Mouse (Mus musculus) liver, embryonic 16.5 days (tissue): ENCODE results near the gene Nacad. TPM values are rescaled to one million over a fixed set of nuclear protein-coding genes. Genes with fewer than 3 reads are reported as not detected.
A peak's percentile ranks its signal among the peaks of the same experiment; 100 is the strongest.

Experiments
- ATAC-seq: fragments of 200-750 bp; cut with Nextera tagmentation; 2 replicates; pipeline ENCODE4 v1.8.0; 2017; ENCODE audit warnings: low read depth, mild to moderate bottlenecking, moderate number of reproducible peaks, moderate library complexity
- H3K27ac ChIP-seq: fragments of 300-500 bp; sonication (generic); 2 replicates; pipeline ENCODE4 v1.5.1; 2014; ENCODE audit warnings: mild to moderate bottlenecking, low read length
- H3K27me3 ChIP-seq: fragments of 300-500 bp; sonication (generic); 2 replicates; pipeline ENCODE4 v1.6.1; 2014; ENCODE audit warnings: low read depth, low read length, mixed read lengths; ENCODE audit not compliant: control insufficient read depth, insufficient read depth
- H3K36me3 ChIP-seq: fragments of 300-500 bp; sonication (generic); 2 replicates; pipeline ENCODE4 v1.6.1; 2014; ENCODE audit warnings: mild to moderate bottlenecking; ENCODE audit not compliant: control insufficient read depth, insufficient read depth
- H3K4me1 ChIP-seq: fragments of 300-500 bp; sonication (generic); 2 replicates; pipeline ENCODE4 v1.6.1; 2014; ENCODE audit warnings: low read depth, low read length, mixed read lengths; ENCODE audit not compliant: control insufficient read depth
- H3K4me2 ChIP-seq: fragments of 300-500 bp; sonication (generic); 2 replicates; pipeline ENCODE4 v1.6.1; 2014; ENCODE audit warnings: low read depth, low read length, mixed read lengths
- H3K4me3 ChIP-seq: fragments of 300-500 bp; sonication (generic); 2 replicates; pipeline ENCODE4 v1.5.1; 2014; ENCODE audit warnings: low read depth, mild to moderate bottlenecking, low read length
- H3K9ac ChIP-seq: fragments of 300-500 bp; sonication (generic); 2 replicates; pipeline ENCODE4 v1.6.1; 2014; ENCODE audit warnings: low read depth, low read length
- H3K9me3 ChIP-seq: fragments of 300-500 bp; sonication (generic); replicated peaks from 2 replicates; pipeline ENCODE4 v1.6.1; 2016; ENCODE audit warnings: low read length; ENCODE audit not compliant: control insufficient read depth
- WGBS: fragments of 180-500 bp; shearing (Covaris S2); extraction: QIAGEN DNeasy Blood & Tissue Kit; methylation state at CpG from one replicate; pipeline ENCODE4 v1.1.7; 2014; ENCODE audit not compliant: insufficient replicate concordance; 5-methylcytosine and 5-hydroxymethylcytosine counted together
- polyA plus RNA-seq: library from polyadenylated mRNA; unstranded; fragments of >200 nt; fragmentation: Nextera tagmentation; extraction: Ambion mirVana; gene quantifications from 2 replicates; pipeline ENCODE4 v1.2.1, GENCODE M21; 2015

Nacad gene
- polyA plus RNA-seq, 1 experiment from 2014 or later: 3.6 TPM

DNA sequence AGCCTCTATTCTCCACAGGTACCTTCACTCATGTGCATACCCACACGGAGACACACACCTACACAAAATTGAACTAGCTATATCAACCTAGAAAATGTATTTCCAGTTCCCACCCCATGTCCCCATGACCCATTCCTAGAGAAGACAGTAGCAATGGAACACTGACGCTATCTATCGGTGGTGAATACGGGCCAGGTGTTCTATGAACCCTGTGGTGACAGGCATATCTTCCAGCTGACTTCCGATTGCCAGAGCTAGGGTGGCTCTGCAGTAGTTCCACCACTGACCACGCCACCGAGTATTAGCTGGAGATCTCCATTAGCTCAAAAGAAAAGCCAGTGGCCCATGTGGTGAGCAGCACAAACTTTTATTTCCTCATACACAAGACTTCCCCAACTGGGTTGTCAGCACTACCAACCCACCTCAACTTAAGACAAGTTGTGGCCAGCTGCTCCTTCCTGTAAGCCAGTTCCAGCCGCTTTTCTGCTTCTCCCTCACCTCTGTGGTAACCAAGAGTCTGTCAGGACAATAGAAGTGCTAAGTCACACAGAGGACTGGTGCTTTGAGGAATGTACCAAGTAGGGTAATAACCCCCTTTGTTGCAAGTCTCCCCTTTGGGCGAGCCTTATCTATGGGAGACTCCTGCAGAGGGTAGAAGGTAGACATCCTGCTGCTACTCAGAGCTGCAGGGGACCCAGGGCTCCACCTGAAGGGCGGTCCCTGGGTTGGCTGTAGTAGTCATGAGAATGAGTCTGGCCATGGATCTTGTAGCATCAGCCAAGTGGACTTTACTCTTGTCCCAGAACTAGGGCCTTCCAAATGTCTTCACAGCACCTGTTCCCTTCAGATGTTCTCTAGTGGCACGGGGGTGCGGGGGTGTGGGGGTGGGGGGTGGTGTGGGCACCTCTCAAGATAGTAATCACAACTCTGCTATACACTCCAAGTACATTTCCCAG lies 9.7 kb upstream of the Nacad start:
- H3K4me2 ChIP-seq: no peak overlapping the region
- peaks cover 62% of the 10 kb centered on the region for H3K36me3 ChIP-seq
- 71% methylated on average over 12 of the region's 12 CpGs for WGBS
- no peaks in the 10 kb centered on the region for H3K4me1 ChIP-seq
- H3K27me3 ChIP-seq: no peaks in the 10 kb centered on the region
- H3K9ac ChIP-seq: no peak overlapping the region
- H3K27ac ChIP-seq: no peak overlapping the region
- H3K9me3 ChIP-seq: no peaks in the 10 kb centered on the region
- H3K4me3 ChIP-seq: no peak overlapping the region
- no peak for ATAC-seq

DNA sequence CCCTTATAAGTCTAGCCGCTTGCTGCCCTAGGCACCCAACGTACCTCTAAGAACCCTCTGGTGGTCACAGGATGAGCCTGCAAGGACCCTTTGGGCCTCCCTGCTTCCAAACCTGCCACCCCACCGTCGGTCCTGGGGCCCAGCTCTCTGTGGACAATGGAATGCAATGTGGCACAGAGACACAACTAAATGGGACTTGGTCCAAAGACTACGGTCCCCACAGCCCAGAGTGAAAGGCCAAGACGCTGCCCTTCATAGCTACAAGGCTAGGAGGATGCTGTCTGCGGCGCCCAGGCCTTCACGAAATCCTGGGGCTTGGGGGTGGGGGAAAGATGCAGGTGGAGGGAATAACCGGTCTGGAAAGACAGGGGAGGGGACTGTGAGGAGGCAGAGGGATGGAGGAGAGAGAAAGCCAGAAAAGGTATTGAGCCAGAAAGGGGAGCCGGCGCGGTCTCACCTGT lies 802 bp downstream of the Nacad start:
- ATAC-seq: no peak
- H3K36me3 ChIP-seq: no peaks in the 10 kb centered on the region
- H3K4me1 ChIP-seq: peaks cover 13% of the 10 kb centered on the region
- WGBS: 22% methylated on average over 13 of the region's 13 CpGs
- H3K27me3 ChIP-seq: peaks cover 49% of the 10 kb centered on the region
- no peak overlapping the region for H3K27ac ChIP-seq
- no peaks in the 10 kb centered on the region for H3K9me3 ChIP-seq
- H3K9ac ChIP-seq: no peak overlapping the region
- H3K4me2 ChIP-seq: peak overlapping the region; percentile 24; the same call in 1 of the 2 replicates
- H3K4me3 ChIP-seq: peak overlapping the region; percentile 24

DNA sequence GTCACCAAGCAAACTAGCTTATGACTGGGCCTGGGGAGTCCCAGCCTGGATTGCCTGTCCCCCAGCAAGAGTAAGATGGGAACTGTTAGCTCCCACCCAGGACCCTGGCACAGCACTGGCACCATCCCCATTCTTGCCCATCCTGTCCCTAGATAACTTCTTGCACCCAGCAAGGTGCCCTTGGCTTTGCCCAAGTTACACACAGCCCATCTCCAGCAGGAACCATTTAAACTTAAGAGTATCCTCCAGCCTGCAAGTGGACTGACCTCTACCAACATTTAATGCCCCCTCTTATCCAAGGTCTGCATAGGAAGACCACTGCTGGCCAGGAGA lies 1.3 kb downstream of the Nacad start:
- H3K4me3 ChIP-seq: no peak overlapping the region
- H3K9ac ChIP-seq: no peak overlapping the region
- H3K27me3 ChIP-seq: peaks cover 49% of the 10 kb centered on the region
- no peak overlapping the region for H3K4me2 ChIP-seq
- no peaks in the 10 kb centered on the region for H3K36me3 ChIP-seq
- no peaks in the 10 kb centered on the region for H3K9me3 ChIP-seq
- ATAC-seq: no peak
- peaks cover 17% of the 10 kb centered on the region for H3K4me1 ChIP-seq
- H3K27ac ChIP-seq: no peak overlapping the region

DNA sequence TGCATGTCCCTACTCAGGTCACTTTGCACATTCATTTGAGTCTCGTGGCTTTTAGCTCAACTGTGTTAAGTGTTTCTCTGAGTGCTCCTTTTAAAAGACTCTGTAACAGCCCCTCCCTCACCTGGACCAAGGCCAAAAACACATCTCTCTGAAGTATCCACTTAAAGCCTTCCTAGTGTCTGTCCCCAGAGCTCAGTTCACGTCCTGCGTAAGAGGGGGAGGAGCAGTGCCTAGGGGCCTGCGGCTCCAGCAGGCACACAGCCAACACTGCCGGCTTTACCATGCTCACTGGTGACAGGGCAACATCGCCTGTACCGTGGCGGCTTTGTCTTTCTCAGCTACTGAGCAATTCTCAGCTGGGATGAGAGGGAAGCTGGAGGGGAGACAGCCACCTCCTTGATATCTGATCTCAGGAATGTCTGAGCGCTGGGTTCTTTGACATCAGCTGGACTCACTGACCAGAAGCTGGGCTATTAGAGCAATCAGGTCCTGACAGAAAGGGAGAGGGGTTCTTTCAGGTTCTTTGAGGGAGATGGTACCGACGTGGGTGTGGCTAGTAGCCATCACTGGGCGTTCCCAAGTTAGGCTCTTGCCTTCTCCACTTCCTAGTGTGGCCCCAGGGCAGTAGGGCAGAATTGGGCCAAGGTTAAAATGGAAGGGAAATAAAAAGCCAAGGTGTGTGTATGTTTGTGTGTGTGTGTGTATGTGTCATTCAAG lies 1.8 kb downstream of the Nacad start:
- no peak overlapping the region for H3K4me2 ChIP-seq
- no peaks in the 10 kb centered on the region for H3K36me3 ChIP-seq
- H3K27ac ChIP-seq: no peak overlapping the region
- no peaks in the 10 kb centered on the region for H3K9me3 ChIP-seq
- H3K4me3 ChIP-seq: no peak overlapping the region
- peaks cover 49% of the 10 kb centered on the region for H3K27me3 ChIP-seq
- WGBS: 34% methylated on average over 12 of the region's 12 CpGs
- no peak overlapping the region for H3K9ac ChIP-seq
- no peak for ATAC-seq
- H3K4me1 ChIP-seq: peaks cover 23% of the 10 kb centered on the region

DNA sequence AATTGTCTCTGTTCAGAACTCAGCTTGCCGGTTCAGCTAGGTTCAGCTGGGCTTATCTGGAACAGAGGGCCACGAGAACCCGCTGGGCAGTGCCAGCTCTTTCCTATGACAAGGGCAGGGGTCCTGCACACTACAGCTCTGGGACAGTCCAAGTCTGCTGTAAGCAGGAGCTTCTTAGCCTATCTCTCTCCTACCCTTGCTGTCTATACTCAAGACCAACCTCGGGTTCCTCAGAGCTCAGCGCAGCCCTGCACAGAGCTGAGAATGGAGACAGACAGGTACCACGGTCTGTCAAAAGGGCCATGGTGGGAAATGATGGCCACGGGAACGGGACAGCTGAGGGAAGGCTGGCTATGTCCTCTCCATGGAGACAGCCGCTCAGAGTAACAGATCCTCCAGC lies 2.6 kb downstream of the Nacad start:
- Histone ChIP-seq H3K9me3 (no peaks in the 10 kb centered on the region), H3K9ac (no peak overlapping the region), H3K27ac (no peak overlapping the region), H3K36me3 (no peaks in the 10 kb centered on the region; the same call in 1 of the 2 replicates), H3K4me1 (peaks cover 30% of the 10 kb centered on the region), H3K4me3 (no peak overlapping the region), H3K4me2 (no peak overlapping the region), H3K27me3 (peaks cover 49% of the 10 kb centered on the region)
- no peak for ATAC-seq
- WGBS: 67% methylated on average over 9 of the region's 9 CpGs

DNA sequence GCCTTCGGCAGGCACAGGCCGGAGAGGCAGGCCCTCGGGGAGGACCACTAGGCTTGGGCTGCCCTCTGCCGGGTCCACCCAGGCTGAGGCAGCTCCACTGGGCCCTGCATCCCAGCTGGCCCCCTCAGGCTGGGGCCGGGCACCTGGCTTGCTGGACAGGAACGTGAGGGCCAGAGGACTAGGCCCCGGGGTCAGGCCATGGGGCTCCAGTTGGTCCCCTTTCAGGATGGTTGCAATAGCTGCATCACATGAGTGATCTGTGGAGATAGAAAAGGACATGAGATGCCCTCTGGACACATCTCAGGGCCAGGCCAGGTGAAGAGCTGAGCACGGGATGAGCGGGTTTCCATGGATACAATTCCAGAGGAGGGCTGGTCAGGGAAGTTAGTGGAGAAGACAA lies 3.2 kb downstream of the Nacad start:
- Histone ChIP-seq H3K27me3 (peaks cover 49% of the 10 kb centered on the region), H3K36me3 (no peaks in the 10 kb centered on the region; the same call in 1 of the 2 replicates), H3K4me1 (peaks cover 30% of the 10 kb centered on the region), H3K9me3 (no peaks in the 10 kb centered on the region), H3K9ac (no peak overlapping the region), H3K27ac (no peak overlapping the region), H3K4me2 (no peak overlapping the region), H3K4me3 (no peak overlapping the region)
- WGBS: 78% methylated on average over 9 of the region's 9 CpGs
- ATAC-seq: no peak

DNA sequence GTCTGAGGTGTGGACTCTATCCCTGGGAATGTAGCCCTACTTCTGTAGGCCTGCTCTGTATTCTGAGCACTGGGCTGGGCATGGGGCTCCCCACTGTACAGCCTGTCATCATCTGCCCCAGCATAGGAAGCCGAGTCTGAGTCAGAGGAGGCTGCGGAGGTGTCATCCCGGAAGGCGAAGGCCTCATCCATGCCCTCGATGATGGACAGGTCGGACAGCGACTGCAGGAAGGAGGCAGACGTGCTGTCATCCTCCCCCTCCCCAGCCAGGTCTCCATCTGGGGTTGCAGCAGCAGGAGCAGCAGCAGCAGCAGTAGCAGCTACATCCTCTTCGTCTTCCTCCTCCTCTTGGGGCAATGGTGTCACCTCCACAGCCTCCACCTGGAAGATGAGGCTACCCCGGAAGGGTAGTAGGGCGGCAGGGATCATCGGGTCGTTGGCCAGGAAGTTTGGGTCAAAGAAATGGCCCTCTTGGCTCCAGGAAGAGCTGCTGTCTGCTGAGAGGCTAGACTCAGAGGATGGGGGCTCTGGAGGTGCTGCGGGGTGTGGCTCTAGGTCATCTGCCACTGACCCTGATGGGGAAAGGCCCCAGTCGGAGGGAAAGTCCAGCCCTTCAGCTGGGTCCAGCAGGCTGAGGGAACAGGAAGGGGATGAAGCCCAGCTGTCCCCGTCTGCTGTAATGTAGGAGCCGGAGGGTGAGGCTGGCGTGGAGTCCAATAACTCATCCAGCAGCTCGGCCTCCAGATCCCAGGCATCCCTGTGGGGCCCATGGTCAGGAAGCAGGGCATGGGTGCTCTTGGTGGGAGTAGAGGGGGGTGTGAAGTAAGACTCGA lies 4.0 kb downstream of the Nacad start:
- Histone ChIP-seq H3K27ac (no peak overlapping the region), H3K9me3 (no peaks in the 10 kb centered on the region), H3K4me3 (no peak overlapping the region), H3K4me1 (peaks cover 30% of the 10 kb centered on the region), H3K27me3 (peaks cover 42% of the 10 kb centered on the region), H3K4me2 (no peak overlapping the region), H3K9ac (no peak overlapping the region), H3K36me3 (peaks cover 3% of the 10 kb centered on the region)
- WGBS: 64% methylated on average over 20 of the region's 20 CpGs
- no peak for ATAC-seq

DNA sequence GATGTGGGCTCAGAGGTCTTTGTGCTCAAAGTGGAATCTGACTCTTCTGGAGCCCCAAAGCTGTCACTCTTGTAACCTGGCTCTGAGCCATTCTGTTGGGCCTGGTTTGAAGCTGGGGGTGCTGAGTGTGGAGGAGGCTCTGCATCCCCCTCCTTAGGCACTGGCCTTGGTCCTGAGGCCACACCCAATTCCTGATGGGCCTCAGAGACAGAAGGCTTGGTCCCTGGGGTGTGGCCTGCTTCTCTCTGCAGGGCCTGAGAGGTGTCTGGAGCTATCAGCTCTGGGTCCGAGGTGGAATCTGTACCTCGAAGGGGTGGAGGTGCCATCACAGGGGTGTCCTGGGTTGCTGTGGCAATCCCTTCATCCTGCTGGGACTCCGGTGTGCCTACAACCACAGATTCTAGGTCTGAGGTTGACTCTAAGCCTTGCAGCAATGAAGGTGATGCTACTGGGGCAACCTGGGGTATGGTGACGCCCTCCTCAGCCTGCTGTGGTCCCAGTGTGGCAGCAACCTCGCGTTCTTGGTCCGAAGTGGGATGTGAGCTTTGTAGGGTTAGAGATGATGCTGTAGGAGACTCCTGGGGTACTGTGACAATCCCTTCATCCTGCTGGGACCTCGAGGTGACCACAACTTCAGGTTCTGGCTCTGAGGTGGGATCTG lies 5.4 kb downstream of the Nacad start:
- H3K9ac ChIP-seq: no peak overlapping the region
- 55% methylated on average over 8 of the region's 8 CpGs for WGBS
- peaks cover 14% of the 10 kb centered on the region for H3K36me3 ChIP-seq
- ATAC-seq: peak; percentile 41; the same call in 1 of the 2 replicates
- H3K4me2 ChIP-seq: 0 out of 2 replicates have a peak overlapping the region, but pooled peaks have one; percentile 36
- H3K27ac ChIP-seq: peak overlapping the region; percentile 42; the same call in 1 of the 2 replicates
- H3K9me3 ChIP-seq: no peaks in the 10 kb centered on the region
- no peak overlapping the region for H3K4me3 ChIP-seq
- H3K27me3 ChIP-seq: peaks cover 29% of the 10 kb centered on the region
- peaks cover 35% of the 10 kb centered on the region for H3K4me1 ChIP-seq
